Mouse (Mus musculus) testis, postnatal 14 days (tissue): ENCODE results near the gene Hnrnph1.

Experiments
- DNase-seq: peaks from one replicate; pipeline ENCODE4 v3.0.0; 2021; ENCODE audit warnings: low spot score

Hnrnph1 gene

GRCm38 (mm10) chr11:50403367-50404014 is 26.7 kb downstream of the Hnrnph1 start:
- no peak for DNase-seq

GRCm38 (mm10) chr11:50407235-50407634 is 30.4 kb downstream of the Hnrnph1 start:
- no peak for DNase-seq

- no peak for DNase-seq
These were observed 38.9 kb downstream of the Hnrnph1 start for GRCm38 (mm10) chr11:50415563-50416241.

- DNase-seq = no peak
These were observed 41.1 kb downstream of the Hnrnph1 start for GRCm38 (mm10) chr11:50417856-50418255.

- no peak for DNase-seq
These were observed 44.7 kb downstream of the Hnrnph1 start for GRCm38 (mm10) chr11:50421461-50421860.

- peak; percentile 86 for DNase-seq
These were observed 45.4 kb downstream of the Hnrnph1 start for GRCm38 (mm10) chr11:50421934-50422780.

- DNase-seq = no peak
These were observed 49.3 kb downstream of the Hnrnph1 start for GRCm38 (mm10) chr11:50426056-50426455.

GRCm38 (mm10) chr11:50430277-50431133 is 53.7 kb downstream of the Hnrnph1 start, which contains the start of gene Rufy1:
Gene Rufy1, minus strand, starts transcription at chr11:50431125.
- DNase-seq = peak; percentile 89

GRCm38 (mm10) chr11:50431134-50432068 is 54.6 kb downstream of the Hnrnph1 start:
- DNase-seq = peak; percentile 15

GRCm38 (mm10) chr11:50432069-50432440 is 55.3 kb downstream of the Hnrnph1 start:
- no peak for DNase-seq

GRCm38 (mm10) chr11:50432896-50433295 is 56.1 kb downstream of the Hnrnph1 start:
- no peak for DNase-seq
